Mouse (Mus musculus) adrenal gland, postnatal 10 days (tissue): ENCODE measurements around the gene Plekha4. TPM values are rescaled to one million over a fixed set of nuclear protein-coding genes. Genes with fewer than 3 reads are reported as not detected.
"Not testable (repeated sequence)": the region's sequence is repeated elsewhere in the genome, so short reads cannot be mapped to it uniquely, and the experiment has no call there.

Experiments used
- DNase-seq: peaks from one replicate; pipeline ENCODE4 v3.0.0; 2021; ENCODE audit warnings: mixed read lengths
- long read RNA-seq, 2 experiments: library from polyadenylated mRNA; stranded (forward); transcript quantifications; one replicate each; pipeline ENCODE4 v2.0.0; 2021
- total RNA-seq, 2 experiments: library from RNA; stranded (reverse); gene quantifications; 2 replicates each; pipeline ENCODE4 v1.2.3; 2021

Plekha4 gene
- total RNA-seq, result 1 to 10 TPM; 5.4 to 9.2 TPM
- long read RNA-seq, experiment 1, partial matches to known transcripts, result 1 of 4 reads
- long read RNA-seq, experiment 1, other reads (novel, unspliced or antisense), result 2 of 4 reads
- long read RNA-seq, experiment 2, partial matches to known transcripts, result 1 of 2 reads
- long read RNA-seq, experiment 2, other reads (novel, unspliced or antisense), result 1 of 2 reads

DNA sequence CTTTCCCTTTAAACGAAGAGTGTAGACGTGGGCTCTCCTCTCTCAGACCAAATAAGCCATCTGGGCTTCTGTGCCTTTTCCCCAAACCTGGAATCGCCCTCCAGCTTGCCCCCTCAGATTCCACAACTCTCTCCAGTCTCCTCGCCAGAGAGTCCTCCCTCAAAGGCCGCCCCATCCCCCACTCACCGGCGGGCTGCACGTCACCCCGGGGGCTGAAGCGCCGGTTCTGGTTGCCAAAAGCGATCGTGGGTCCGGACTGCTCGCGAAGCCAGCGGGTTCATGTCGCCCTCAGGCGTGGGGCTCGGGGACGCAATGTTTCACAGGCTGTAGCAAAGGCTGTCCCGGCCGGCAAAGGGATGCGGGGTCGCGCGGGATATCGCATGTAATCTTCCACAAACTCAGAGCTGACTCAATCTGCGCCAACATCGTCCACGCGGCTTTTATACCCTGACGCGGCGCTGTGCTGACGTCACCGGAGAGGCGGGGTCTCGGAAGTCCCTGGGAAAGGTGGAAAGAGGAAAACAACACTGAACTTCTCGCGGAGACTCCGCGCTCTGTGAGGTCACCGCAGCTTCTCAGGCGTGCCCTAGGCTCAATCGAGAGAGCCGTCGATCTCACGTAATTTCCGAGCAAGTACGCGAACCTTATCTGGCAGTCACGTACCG lies at the start of gene Plekha4, which contains the start of gene Ppp1r15a:
TSS of gene Plekha4 (plus strand) at position 522 of the 665 bp plus-strand sequence.
TSS of gene Ppp1r15a (minus strand) at position 460 of the 665 bp plus-strand sequence.
- peak; percentile 97 for DNase-seq

- no peak for DNase-seq
Observed at GRCm38 (mm10) chr7:45476453-45476852, 49.7 kb upstream of the Plekha4 start.

DNA sequence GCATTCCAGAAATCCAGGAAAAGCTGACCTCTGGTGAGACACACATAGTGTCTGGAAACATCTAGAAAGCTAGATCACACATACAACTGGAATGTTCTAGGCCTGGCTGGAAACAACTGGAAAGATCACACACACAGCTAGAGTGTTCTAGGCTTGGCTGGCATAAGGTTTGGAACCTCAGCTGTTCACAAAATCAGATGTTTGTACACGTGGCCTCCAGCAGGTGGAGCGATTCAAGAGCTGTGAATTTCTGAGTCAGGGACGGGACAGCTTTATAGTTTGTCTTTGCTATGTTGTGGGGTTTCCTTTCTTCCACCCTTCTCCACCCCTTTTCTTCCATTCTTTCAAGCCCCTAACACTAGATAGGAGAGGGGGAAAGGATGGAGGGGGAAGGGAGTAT lies 49.1 kb upstream of the Plekha4 start:
- peak; percentile 74 for DNase-seq

- no peak for DNase-seq
Observed at GRCm38 (mm10) chr7:45478774-45479173, 47.4 kb upstream of the Plekha4 start.

- DNase-seq, result not testable (repeated sequence)
Observed at GRCm38 (mm10) chr7:45480310-45480709, 45.8 kb upstream of the Plekha4 start.

DNA sequence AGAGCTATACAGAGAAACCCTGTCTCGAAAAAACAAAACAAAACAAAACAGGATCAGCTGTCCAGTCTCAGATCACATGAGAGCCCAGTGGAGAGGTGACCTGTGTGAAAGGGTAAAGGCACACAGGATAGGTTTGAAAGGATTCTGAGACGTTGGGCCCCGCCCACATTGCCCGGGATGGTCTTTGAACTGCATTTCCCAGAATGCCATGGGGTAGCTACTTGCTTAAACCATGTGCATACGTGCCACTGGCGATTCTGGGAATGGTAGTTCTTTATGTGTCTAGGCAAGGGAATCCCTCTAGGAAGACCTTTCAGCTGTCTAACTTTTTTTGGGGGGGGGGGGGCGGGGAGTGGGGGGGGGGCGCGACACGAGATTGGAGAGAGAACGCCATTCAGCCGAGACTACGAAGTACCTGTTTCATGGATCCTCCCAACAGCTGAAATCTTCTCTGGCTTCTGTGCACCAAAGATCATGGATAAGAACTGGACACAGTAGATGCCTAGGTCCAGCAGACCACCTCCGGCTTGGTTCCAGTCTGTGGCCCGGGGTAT lies 44.7 kb upstream of the Plekha4 start, which contains the start of gene Tulp2:
TSS of gene Tulp2 (plus strand) at position 504 of the 554 bp plus-strand sequence.
- DNase-seq, result peak; percentile 68

DNA sequence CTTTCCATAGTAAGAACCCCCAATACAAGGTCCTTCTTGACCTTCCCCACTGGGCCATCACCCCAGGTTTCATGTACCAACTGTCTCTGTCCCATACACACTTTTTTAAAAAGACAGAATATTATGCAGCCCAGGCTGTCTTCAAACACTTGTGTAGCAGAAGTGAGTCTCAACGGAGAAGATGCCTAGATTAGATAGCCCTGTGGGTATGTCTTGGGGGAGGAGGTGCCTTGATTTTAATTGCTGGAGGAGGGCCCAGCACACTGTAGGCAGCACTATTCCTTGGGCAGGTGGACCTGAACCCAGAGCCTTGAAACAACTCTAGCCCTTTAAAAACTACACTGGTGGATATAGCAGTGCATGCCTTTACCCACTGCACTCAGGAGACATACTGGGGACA lies 44.0 kb upstream of the Plekha4 start:
- DNase-seq, result no peak

- DNase-seq, result not testable (repeated sequence)
Observed at GRCm38 (mm10) chr7:45484985-45485384, 41.1 kb upstream of the Plekha4 start.

DNA sequence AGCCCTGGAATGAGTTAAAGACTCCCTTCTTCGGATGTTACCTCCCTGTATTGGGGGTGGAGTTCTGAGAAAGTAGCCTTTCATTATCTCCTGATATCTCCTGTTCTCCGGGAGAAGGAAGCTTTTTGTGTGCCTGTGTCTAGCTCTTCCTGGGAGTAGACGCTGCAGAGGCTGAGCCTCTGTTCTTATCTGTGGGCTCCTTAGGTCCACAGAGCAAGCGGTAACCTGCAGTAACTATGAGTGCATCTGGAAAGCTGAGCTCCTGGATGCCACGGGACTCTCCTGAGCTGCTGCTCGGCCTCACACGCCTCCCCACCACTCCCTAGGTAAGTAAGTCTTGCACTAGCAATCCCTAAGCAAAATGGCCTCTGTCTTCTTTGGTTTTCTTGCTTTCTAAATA lies 40.0 kb upstream of the Plekha4 start:
- no peak for DNase-seq

GRCm38 (mm10) chr7:45486761-45487415 lies 39.2 kb upstream of the Plekha4 start, which contains the start of gene Gm45808:
TSS of gene Gm45808 (minus strand) at chr7:45486811.
- DNase-seq, result peak; percentile 44

DNA sequence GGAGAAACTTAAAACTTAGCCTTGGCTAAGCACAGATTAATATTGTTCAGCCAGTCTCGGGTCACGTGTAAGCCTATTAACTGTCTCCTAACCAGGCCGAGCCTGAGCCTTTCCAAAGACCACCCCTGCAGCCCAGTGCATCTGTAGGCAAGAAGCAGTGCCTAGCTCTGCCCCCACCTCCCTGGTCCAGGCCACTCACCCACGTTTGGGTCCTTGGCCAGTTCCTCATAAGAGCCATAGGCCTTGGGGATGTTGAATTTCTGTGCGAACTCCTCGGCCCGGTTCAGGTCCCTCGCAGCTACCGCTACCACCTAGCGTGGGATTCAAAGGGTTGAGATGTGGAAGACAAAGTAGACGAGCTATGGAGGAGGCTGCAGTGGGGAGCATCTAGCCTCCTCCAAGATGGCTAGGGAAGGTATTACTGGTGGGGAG lies 38.3 kb upstream of the Plekha4 start:
- DNase-seq, result peak; percentile 34

GRCm38 (mm10) chr7:45488293-45489204 lies 37.6 kb upstream of the Plekha4 start, which contains the start of gene Dhdh:
TSS of gene Dhdh (minus strand) at chr7:45488805.
- peak; percentile 88 for DNase-seq

GRCm38 (mm10) chr7:45489578-45489977 lies 36.6 kb upstream of the Plekha4 start:
- no peak for DNase-seq

GRCm38 (mm10) chr7:45490822-45491221 lies 35.3 kb upstream of the Plekha4 start:
- DNase-seq, result peak; percentile 57

DNA sequence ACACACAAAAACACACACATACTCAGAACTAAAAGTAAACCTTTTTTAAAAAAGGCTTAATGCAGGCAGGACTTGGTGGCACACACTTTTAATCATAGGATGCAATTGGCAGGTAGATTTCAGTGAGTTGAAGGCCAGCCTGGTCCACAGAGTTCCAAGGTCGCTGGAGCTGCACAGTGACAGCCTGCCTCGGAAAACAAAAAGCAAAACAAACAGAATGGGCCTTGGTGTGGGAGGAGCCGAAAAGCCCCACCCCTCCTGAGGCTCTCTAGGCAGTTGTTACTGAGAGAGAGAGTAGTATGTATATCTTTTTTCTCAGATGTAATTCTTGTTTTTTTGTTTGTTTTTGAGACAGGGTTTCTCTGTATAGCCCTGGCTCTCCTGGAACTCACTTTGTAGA lies 34.9 kb upstream of the Plekha4 start:
- peak; percentile 71 for DNase-seq

DNA sequence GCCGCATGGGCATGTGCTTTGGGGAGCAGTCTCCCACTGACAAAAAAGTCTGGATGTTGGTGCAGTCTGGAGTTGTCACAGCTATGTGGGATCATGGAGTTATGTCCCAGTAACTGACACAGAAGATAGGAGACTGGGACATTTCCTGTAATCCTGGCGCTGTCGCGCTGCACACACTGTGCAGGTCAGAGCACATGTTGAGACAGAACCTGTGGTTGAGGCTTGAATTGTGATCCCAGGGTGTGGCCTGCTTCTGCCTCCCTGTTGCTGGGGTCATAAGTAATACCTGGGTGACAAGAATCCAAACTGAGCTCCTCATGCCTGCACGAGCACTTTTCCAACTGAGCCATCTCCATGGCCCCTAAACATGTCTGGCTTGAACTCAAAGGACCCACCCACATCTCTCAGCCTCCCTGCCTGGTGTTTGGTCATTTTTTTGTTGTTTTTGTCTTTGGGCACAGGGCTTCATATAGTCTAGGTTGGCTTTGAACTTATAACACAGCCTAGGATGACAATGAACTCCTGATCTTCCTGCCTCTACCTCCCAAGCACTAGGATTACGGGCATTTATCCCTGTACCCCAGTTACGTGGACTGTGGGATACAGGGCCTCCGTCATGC lies 33.8 kb upstream of the Plekha4 start:
- DNase-seq, result no peak

GRCm38 (mm10) chr7:45492951-45493350 lies 33.2 kb upstream of the Plekha4 start:
- peak; percentile 41 for DNase-seq

GRCm38 (mm10) chr7:45494548-45494947 lies 31.6 kb upstream of the Plekha4 start:
- no peak for DNase-seq

- no peak for DNase-seq
Observed at GRCm38 (mm10) chr7:45498427-45498826, 27.7 kb upstream of the Plekha4 start.

DNA sequence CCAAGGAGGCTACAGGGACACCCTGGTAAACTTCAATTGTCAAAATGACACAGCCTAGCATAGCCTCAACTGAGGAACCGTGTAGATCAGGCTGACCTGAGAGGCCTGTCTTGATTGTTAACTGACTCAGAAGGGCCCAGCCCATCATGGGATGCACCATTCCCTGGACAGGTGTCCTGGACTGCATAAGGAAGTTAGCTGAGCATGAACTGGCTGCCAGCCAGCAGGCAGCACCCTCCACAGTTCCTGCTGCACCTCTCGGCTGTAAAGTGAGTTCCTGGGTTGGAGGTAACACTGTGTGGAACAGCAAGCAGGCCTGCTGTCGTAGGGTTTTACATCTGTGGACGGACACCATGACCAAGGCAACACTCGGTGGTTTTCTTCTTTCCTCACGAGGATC lies 18.5 kb upstream of the Plekha4 start:
- DNase-seq, result no peak

DNA sequence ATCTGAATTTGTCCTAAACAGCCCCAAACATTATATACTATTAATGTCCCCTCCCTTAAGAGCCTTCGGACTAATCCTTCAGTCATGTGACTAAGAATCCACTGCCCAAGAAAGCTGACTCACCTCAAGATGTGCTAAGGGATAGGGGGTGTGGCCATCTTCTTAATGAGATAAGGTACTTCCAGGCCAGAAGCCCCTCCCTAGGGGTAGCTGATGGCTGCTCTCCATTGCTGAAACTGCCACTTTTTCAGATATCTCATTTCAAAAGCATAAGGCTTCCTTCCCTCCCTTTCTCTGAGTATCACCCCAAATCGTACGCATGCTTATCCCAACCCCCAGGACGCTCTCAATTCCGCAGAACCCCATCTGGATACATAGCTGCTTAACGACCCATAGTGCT lies 17.6 kb upstream of the Plekha4 start:
- no peak for DNase-seq
